22 mouse cellular contexts compared by ENCODE assay signal in genomic region chr11:117844997-117845396, GRCm38 (mm10). TPM values are rescaled to one million over a fixed set of nuclear protein-coding genes. Genes with fewer than 3 reads are reported as not detected.
DNase-seq lines count a peak whose midpoint lies in the region; ATAC-seq and TF ChIP-seq lines count a peak whose summit lies in the region.
"Had no signal": no experiment of that assay in that cellular context is flagged by ENCODE, and none has a peak within 500 bp of the region (broad histone marks: within the 10 kb centered on the region; RNA-seq: fewer than 3 reads in every experiment).

No protein-coding gene starts in this region.

- no peak overlapping the region for H3K4me3 ChIP-seq in hindbrain, embryonic 10.5 days
- H3K4me3 ChIP-seq in hindbrain, postnatal 0 days (ENCODE audit: low read length) = no peak overlapping the region
- H3K4me3 ChIP-seq in MEL (ENCODE audit: control insufficient read depth in 1 of 2, insufficient read depth in 1 of 2, low read depth in 2 of 2, low read length in 2 of 2) = no peak overlapping the region
- H3K4me3 ChIP-seq in liver, embryonic 13.5 days (replicated peaks) = no peak overlapping the region
- H3K4me3 ChIP-seq: forebrain, embryonic 13.5 days had no signal

- 0 out of 2 replicates have a peak overlapping the region, but pooled peaks have one; percentile 6 for H3K27ac ChIP-seq in hindbrain, embryonic 10.5 days
- no peak overlapping the region for H3K27ac ChIP-seq in hindbrain, postnatal 0 days
- no peak overlapping the region for H3K27ac ChIP-seq in MEL (ENCODE audit: control insufficient read depth, low read depth, low read length)
- H3K27ac ChIP-seq in liver, embryonic 13.5 days = peak overlapping the region; percentile 71
- H3K27ac ChIP-seq: forebrain, embryonic 13.5 days had no signal

- no peak for TF ChIP-seq CTCF in hindbrain, postnatal 0 days (IDR thresholded peaks at IDR 0.05; ENCODE audit: low read depth)
- no peak for TF ChIP-seq CTCF in MEL (IDR thresholded peaks at IDR 0.05 in 2 of 3, conservative IDR thresholded peaks at IDR 0.05 in 1 of 3; ENCODE audit: control insufficient read depth in 1 of 3, insufficient read depth in 1 of 3, low read depth in 2 of 3, low read length in 3 of 3, poor library complexity in 1 of 3, severe bottlenecking in 1 of 3)

- H3K9me3 ChIP-seq in hindbrain, embryonic 10.5 days = no peaks in the 10 kb centered on the region
- H3K9me3 ChIP-seq in hindbrain, postnatal 0 days (ENCODE audit: low read length) = no peaks in the 10 kb centered on the region
- H3K9me3 ChIP-seq in MEL (replicated peaks; ENCODE audit: insufficient read depth, low read length) = no peaks in the 10 kb centered on the region
- no peaks in the 10 kb centered on the region for H3K9me3 ChIP-seq in liver, embryonic 13.5 days (replicated peaks)
- H3K9me3 ChIP-seq: forebrain, embryonic 13.5 days had no signal

- no peaks in the 10 kb centered on the region for H3K27me3 ChIP-seq in hindbrain, embryonic 10.5 days (ENCODE audit: insufficient read depth, poor library complexity, severe bottlenecking)
- no peaks in the 10 kb centered on the region for H3K27me3 ChIP-seq in hindbrain, postnatal 0 days (ENCODE audit: insufficient read depth, low read length)
- no peaks in the 10 kb centered on the region for H3K27me3 ChIP-seq in MEL (ENCODE audit: control insufficient read depth in 1 of 2, insufficient read depth in 2 of 2, low read length in 2 of 2)
- no peaks in the 10 kb centered on the region for H3K27me3 ChIP-seq in liver, embryonic 13.5 days
- H3K27me3 ChIP-seq: forebrain, embryonic 13.5 days had no signal

- TF ChIP-seq RAD21 in MEL (IDR thresholded peaks at IDR 0.05; ENCODE audit: low read depth, low read length) = no peak

- peaks cover 13% of the 10 kb centered on the region for H3K79me2 ChIP-seq in MEL (ENCODE audit: control insufficient read depth, insufficient read depth, low read length, poor library complexity)

- peaks cover 27% of the 10 kb centered on the region for H3K4me1 ChIP-seq in hindbrain, embryonic 10.5 days (replicated peaks)
- H3K4me1 ChIP-seq in hindbrain, postnatal 0 days (ENCODE audit: insufficient read depth, low read length) = peaks cover 12% of the 10 kb centered on the region; the same call in 1 of the 2 replicates
- H3K4me1 ChIP-seq in MEL (ENCODE audit: control insufficient read depth in 1 of 2, insufficient read depth in 2 of 2, low read length in 2 of 2) = peaks cover 13 to 18% of the 10 kb centered on the region in 2 experiments
- H3K4me1 ChIP-seq in liver, embryonic 13.5 days (replicated peaks) = peaks cover 59% of the 10 kb centered on the region

- no peak for DNase-seq in hindbrain, embryonic 10.5 days (ENCODE audit: low spot score)
- no peak for DNase-seq in hindbrain, postnatal 0 days (ENCODE audit: low spot score)
- no peak for DNase-seq in MEL (ENCODE audit: low read depth, low spot score)
- peak; percentile 91 for DNase-seq in kidney, adult 9 months
- no peak for DNase-seq in liver, embryonic 13.5 days
- no peak for DNase-seq in spleen, postnatal 36 days (ENCODE audit: low spot score in 2 of 2)
- no peak for DNase-seq in right cerebral cortex, postnatal 10 days (ENCODE audit: low spot score in 2 of 2)
- DNase-seq in heart, postnatal 14 days = no peak
- DNase-seq: cerebellum, postnatal 14 days; lung, adult 2 months had no signal

- ATAC-seq in hindbrain, postnatal 0 days = no peak
- ATAC-seq in liver, embryonic 13.5 days (ENCODE audit: low read depth) = no peak
- ATAC-seq: activated CD4-positive, CD25-positive, alpha-beta regulatory T cell, adult 4 months; forebrain, embryonic 13.5 days had no signal

- no peak for TF ChIP-seq EP300 in MEL (IDR thresholded peaks at IDR 0.05; ENCODE audit: low read depth in 1 of 2, low read length in 2 of 2)

- WGBS in hindbrain, embryonic 10.5 days = 80% methylated on average over 2 of the region's 2 CpGs
- 82% methylated on average over 2 of the region's 2 CpGs for WGBS in hindbrain, postnatal 0 days
- 53% methylated on average over 2 of the region's 2 CpGs for WGBS in liver, embryonic 13.5 days (ENCODE audit: insufficient replicate concordance)

- no peak overlapping the region for H3K9ac ChIP-seq in hindbrain, postnatal 0 days (replicated peaks; ENCODE audit: low read length)
- no peak overlapping the region for H3K9ac ChIP-seq in MEL (ENCODE audit: control insufficient read depth, low read depth, low read length, poor library complexity, severe bottlenecking)
- 0 out of 2 replicates have a peak overlapping the region, but pooled peaks have one; percentile 17 for H3K9ac ChIP-seq in liver, embryonic 13.5 days
- H3K9ac ChIP-seq: forebrain, embryonic 13.5 days had no signal

- no peak for TF ChIP-seq POLR2A in MEL (IDR thresholded peaks at IDR 0.05; ENCODE audit: control insufficient read depth in 1 of 2, insufficient read depth in 1 of 2, low read depth in 1 of 2, low read length in 2 of 2, poor library complexity in 1 of 2)

- H3K4me2 ChIP-seq in hindbrain, postnatal 0 days (ENCODE audit: low read depth, low read length) = no peak overlapping the region
- H3K4me2 ChIP-seq in liver, embryonic 13.5 days = no peak overlapping the region
- H3K4me2 ChIP-seq: forebrain, embryonic 13.5 days had no signal

- intact Hi-C loops in heart, postnatal 14 days (cut with DNase I) = no loop called here

- H3K36me3 ChIP-seq in hindbrain, embryonic 10.5 days = no peaks in the 10 kb centered on the region
- no peaks in the 10 kb centered on the region for H3K36me3 ChIP-seq in hindbrain, postnatal 0 days (ENCODE audit: insufficient read depth, low read length)
- H3K36me3 ChIP-seq in MEL (ENCODE audit: control insufficient read depth in 1 of 2, insufficient read depth in 2 of 2, low read length in 2 of 2) = peaks cover 0 to 13% of the 10 kb centered on the region in 2 experiments; a peak in 2 of 4 replicates
- no peaks in the 10 kb centered on the region for H3K36me3 ChIP-seq in liver, embryonic 13.5 days

TF ChIP-seq in MEL, 35 proteins besides CTCF, POLR2A, EP300 and RAD21:
- peak; percentile 77 for TF ChIP-seq RCOR1 (IDR thresholded peaks at IDR 0.05; ENCODE audit: low read depth, low read length)
- no peak for TF ChIP-seq MXI1 (IDR thresholded peaks at IDR 0.05; ENCODE audit: low read depth, low read length)
TF ChIP-seq in MEL: peak in this region for 1.

RNA-seq across cellular contexts. Expression of gene Birc5, which starts 4.1 kb away (rescaled TPM):
- polyA plus RNA-seq in hindbrain, embryonic 10.5 days (2016; fragmentation: Nextera tagmentation; extraction: Ambion mirVana) = 338 and 392 TPM in 2 replicates
- total RNA-seq in hindbrain, postnatal 0 days (2014; rRNA removed) = 5.6 and 14.6 TPM in 2 replicates
- polyA plus RNA-seq in hindbrain, postnatal 0 days (2015; fragmentation: Nextera tagmentation; extraction: Ambion mirVana) = 45.3 and 50.4 TPM in 2 replicates
- 242 and 244 TPM in 2 replicates for total RNA-seq in MEL (2012; rRNA removed)
- polyA plus RNA-seq in MEL (2012; ENCODE audit: insufficient read depth in 1 of 2, insufficient read length in 2 of 2, low read depth in 1 of 2, low replicate concordance in 2 of 2, missing spikeins in 1 of 2) = 100 to 1,000 TPM in 1 of 2 experiments, not detected in 1; 214 TPM
- polyA plus RNA-seq in liver, embryonic 13.5 days (2015; fragmentation: Nextera tagmentation; extraction: Ambion mirVana) = 407 and 437 TPM in 2 replicates
- 1 to 10 TPM; 3.8 to 9.8 TPM for total RNA-seq in heart, postnatal 14 days (2021)

RNA-seq across cellular contexts. Expression of gene Tmem235, which starts 15.6 kb away (rescaled TPM):
- polyA plus RNA-seq in hindbrain, embryonic 10.5 days (2016; fragmentation: Nextera tagmentation; extraction: Ambion mirVana) = not detected in 2 replicates
- total RNA-seq in hindbrain, postnatal 0 days (2014; rRNA removed) = 0.31 and 0.58 TPM in 2 replicates
- 0.09 TPM in 1 of 2 replicates, not detected in the other for polyA plus RNA-seq in hindbrain, postnatal 0 days (2015; fragmentation: Nextera tagmentation; extraction: Ambion mirVana)
- 0.04 TPM in 1 of 2 replicates, not detected in the other for total RNA-seq in MEL (2012; rRNA removed)
- under 1 TPM in 1 of 2 experiments, not detected in 1; 0.04 TPM for polyA plus RNA-seq in MEL (2012; ENCODE audit: insufficient read depth in 1 of 2, insufficient read length in 2 of 2, low read depth in 1 of 2, low replicate concordance in 2 of 2, missing spikeins in 1 of 2)
- not detected in 2 replicates for polyA plus RNA-seq in liver, embryonic 13.5 days (2015; fragmentation: Nextera tagmentation; extraction: Ambion mirVana)
- not detected for total RNA-seq in heart, postnatal 14 days (2021)
- total RNA-seq: gastrocnemius, postnatal 4 days; layer of hippocampus, postnatal 14 days; megakaryocyte-erythroid progenitor cell, adult 5-6 weeks had no signal
- polyA plus RNA-seq: activated CD4-positive, CD25-positive, alpha-beta regulatory T cell, adult 4 months; embryonic facial prominence, embryonic 11.5 days; forebrain, embryonic 13.5 days; heart, embryonic 14.5 days; hindbrain, embryonic 11.5 days; intestine, embryonic 14.5 days; lung, adult 2 months; midbrain, postnatal 0 days; neural tube, embryonic 11.5 days; stomach, embryonic 14.5 days had no signal

RNA-seq across cellular contexts. Expression of gene Tk1, which starts 19.1 kb away (rescaled TPM):
- polyA plus RNA-seq in hindbrain, embryonic 10.5 days (2016; fragmentation: Nextera tagmentation; extraction: Ambion mirVana) = 106 and 132 TPM in 2 replicates
- 26.1 and 31.5 TPM in 2 replicates for total RNA-seq in hindbrain, postnatal 0 days (2014; rRNA removed)
- polyA plus RNA-seq in hindbrain, postnatal 0 days (2015; fragmentation: Nextera tagmentation; extraction: Ambion mirVana) = 21.2 and 25.0 TPM in 2 replicates
- 171 and 172 TPM in 2 replicates for total RNA-seq in MEL (2012; rRNA removed)
- 100 to 1,000 TPM in 1 of 2 experiments, not detected in 1; 188 TPM for polyA plus RNA-seq in MEL (2012; ENCODE audit: insufficient read depth in 1 of 2, insufficient read length in 2 of 2, low read depth in 1 of 2, low replicate concordance in 2 of 2, missing spikeins in 1 of 2)
- 150 TPM in 2 replicates for polyA plus RNA-seq in liver, embryonic 13.5 days (2015; fragmentation: Nextera tagmentation; extraction: Ambion mirVana)
- 1 to 10 TPM; 5.6 to 9.7 TPM for total RNA-seq in heart, postnatal 14 days (2021)

RNA-seq across cellular contexts. Expression of gene Afmid, which starts 19.3 kb away (rescaled TPM):
- 3.8 and 4.0 TPM in 2 replicates for polyA plus RNA-seq in hindbrain, embryonic 10.5 days (2016; fragmentation: Nextera tagmentation; extraction: Ambion mirVana)
- 4.8 and 7.5 TPM in 2 replicates for total RNA-seq in hindbrain, postnatal 0 days (2014; rRNA removed)
- polyA plus RNA-seq in hindbrain, postnatal 0 days (2015; fragmentation: Nextera tagmentation; extraction: Ambion mirVana) = 7.9 and 9.0 TPM in 2 replicates
- total RNA-seq in MEL (2012; rRNA removed) = 3.3 and 3.5 TPM in 2 replicates
- polyA plus RNA-seq in MEL (2012; ENCODE audit: insufficient read depth in 1 of 2, insufficient read length in 2 of 2, low read depth in 1 of 2, low replicate concordance in 2 of 2, missing spikeins in 1 of 2) = 1 to 10 TPM in 1 of 2 experiments, not detected in 1; 3.8 TPM
- 7.8 and 8.8 TPM in 2 replicates for polyA plus RNA-seq in liver, embryonic 13.5 days (2015; fragmentation: Nextera tagmentation; extraction: Ambion mirVana)
- 1 to 10 TPM; 4.2 to 6.6 TPM for total RNA-seq in heart, postnatal 14 days (2021)

RNA-seq across cellular contexts. Expression of gene Tha1, which starts 28.3 kb away (rescaled TPM):
- 3.5 and 3.8 TPM in 2 replicates for polyA plus RNA-seq in hindbrain, embryonic 10.5 days (2016; fragmentation: Nextera tagmentation; extraction: Ambion mirVana)
- 1.9 and 4.7 TPM in 2 replicates for total RNA-seq in hindbrain, postnatal 0 days (2014; rRNA removed)
- 2.0 and 3.4 TPM in 2 replicates for polyA plus RNA-seq in hindbrain, postnatal 0 days (2015; fragmentation: Nextera tagmentation; extraction: Ambion mirVana)
- total RNA-seq in MEL (2012; rRNA removed) = 0.12 TPM in 1 of 2 replicates, not detected in the other
- polyA plus RNA-seq in MEL (2012; ENCODE audit: insufficient read depth in 1 of 2, insufficient read length in 2 of 2, low read depth in 1 of 2, low replicate concordance in 2 of 2, missing spikeins in 1 of 2) = not detected
- 1.4 and 1.9 TPM in 2 replicates for polyA plus RNA-seq in liver, embryonic 13.5 days (2015; fragmentation: Nextera tagmentation; extraction: Ambion mirVana)
- 1 to 10 TPM; 6.3 to 6.8 TPM for total RNA-seq in heart, postnatal 14 days (2021)

Comparison
In these comparisons a context has a peak if more than half of its experiments do, and no peak if none do; other contexts are left out.
1. H3K27ac ChIP-seq: peak in hindbrain, embryonic 10.5 days (single experiment) and liver, embryonic 13.5 days (single experiment); none in hindbrain, postnatal 0 days (single experiment) and MEL (single experiment).